Comparison of ENCODE assay signal across 12 mouse cellular contexts in the genomic region with DNA sequence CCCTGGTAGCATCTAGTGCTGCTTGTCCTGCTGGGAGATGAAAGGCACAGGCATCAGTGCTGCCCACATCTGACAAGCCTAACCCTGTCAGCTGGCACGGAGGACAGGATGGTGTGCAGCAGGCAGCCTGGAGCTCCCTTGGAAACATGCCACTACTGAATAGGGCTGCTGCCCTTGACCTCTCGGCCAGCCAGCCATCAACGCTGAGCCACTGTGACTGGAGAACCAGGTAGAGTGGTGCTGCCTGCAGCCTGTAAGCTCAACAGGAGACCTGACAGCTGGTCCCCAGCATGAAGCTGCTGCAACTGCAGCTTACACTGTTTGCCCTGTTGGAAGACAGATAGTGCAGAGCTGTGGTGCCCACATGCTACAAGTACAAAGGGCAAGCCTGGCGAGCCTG. TPM values are rescaled to one million over a fixed set of nuclear protein-coding genes. Genes with fewer than 3 reads are reported as not detected.
DNase-seq lines count a peak whose midpoint lies in the region; ATAC-seq and TF ChIP-seq lines count a peak whose summit lies in the region.
"Had no signal": no experiment of that assay in that cellular context is flagged by ENCODE, and none has a peak within 500 bp of the region (broad histone marks: within the 10 kb centered on the region; RNA-seq: fewer than 3 reads in every experiment).

No protein-coding gene starts in this region.

- no peak overlapping the region; the same call in 1 of the 2 replicates for H3K27ac ChIP-seq in hindbrain, embryonic 13.5 days
- H3K27ac ChIP-seq in hindbrain, embryonic 11.5 days (ENCODE audit: low read depth, low read length) = no peak overlapping the region
- H3K27ac ChIP-seq in cerebellum, adult 2 months (ENCODE audit: insufficient read depth, low read length) = peak overlapping the region; percentile 0; the same call in 1 of the 2 replicates
- no peak overlapping the region for H3K27ac ChIP-seq in hindbrain, embryonic 16.5 days (ENCODE audit: low read depth, low read length)
- H3K27ac ChIP-seq: embryonic facial prominence, embryonic 13.5 days had no signal

- H3K4me3 ChIP-seq in hindbrain, embryonic 13.5 days = no peak overlapping the region
- H3K4me3 ChIP-seq in hindbrain, embryonic 11.5 days (ENCODE audit: low read depth, low read length) = no peak overlapping the region
- no peak overlapping the region for H3K4me3 ChIP-seq in cerebellum, adult 2 months (replicated peaks; ENCODE audit: insufficient read depth, low read depth, low read length)
- H3K4me3 ChIP-seq in hindbrain, embryonic 16.5 days (ENCODE audit: low read length) = no peak overlapping the region
- H3K4me3 ChIP-seq: embryonic facial prominence, embryonic 13.5 days had no signal

- no peak overlapping the region for H3K9ac ChIP-seq in hindbrain, embryonic 13.5 days
- no peak overlapping the region for H3K9ac ChIP-seq in hindbrain, embryonic 11.5 days (ENCODE audit: low read depth, low read length)
- H3K9ac ChIP-seq in hindbrain, embryonic 16.5 days (ENCODE audit: low read depth, low read length) = no peak overlapping the region
- H3K9ac ChIP-seq: embryonic facial prominence, embryonic 13.5 days had no signal

- H3K4me2 ChIP-seq in hindbrain, embryonic 13.5 days = no peak overlapping the region
- H3K4me2 ChIP-seq in hindbrain, embryonic 11.5 days (replicated peaks; ENCODE audit: low read depth, low read length) = no peak overlapping the region
- H3K4me2 ChIP-seq in hindbrain, embryonic 16.5 days (ENCODE audit: low read length) = no peak overlapping the region
- H3K4me2 ChIP-seq: embryonic facial prominence, embryonic 13.5 days had no signal

- no peaks in the 10 kb centered on the region for H3K27me3 ChIP-seq in hindbrain, embryonic 13.5 days
- H3K27me3 ChIP-seq in hindbrain, embryonic 11.5 days (ENCODE audit: control insufficient read depth, insufficient read depth, low read length) = no peaks in the 10 kb centered on the region
- H3K27me3 ChIP-seq in cerebellum, adult 2 months (ENCODE audit: control insufficient read depth, insufficient read depth, low read length) = no peaks in the 10 kb centered on the region
- H3K27me3 ChIP-seq in hindbrain, embryonic 16.5 days (replicated peaks; ENCODE audit: control insufficient read depth, insufficient read depth, low read length) = no peaks in the 10 kb centered on the region
- H3K27me3 ChIP-seq: embryonic facial prominence, embryonic 13.5 days had no signal

- H3K4me1 ChIP-seq in hindbrain, embryonic 13.5 days (replicated peaks) = no peaks in the 10 kb centered on the region
- H3K4me1 ChIP-seq in hindbrain, embryonic 11.5 days (replicated peaks; ENCODE audit: control insufficient read depth, insufficient read depth, low read length) = no peaks in the 10 kb centered on the region
- peaks cover 9% of the 10 kb centered on the region for H3K4me1 ChIP-seq in cerebellum, adult 2 months (ENCODE audit: control insufficient read depth, insufficient read depth, low read length)
- H3K4me1 ChIP-seq in hindbrain, embryonic 16.5 days (ENCODE audit: control insufficient read depth, insufficient read depth, low read depth, low read length) = no peaks in the 10 kb centered on the region
- H3K4me1 ChIP-seq: embryonic facial prominence, embryonic 13.5 days had no signal

- H3K9me3 ChIP-seq in hindbrain, embryonic 13.5 days = no peaks in the 10 kb centered on the region
- no peaks in the 10 kb centered on the region for H3K9me3 ChIP-seq in hindbrain, embryonic 11.5 days (ENCODE audit: control insufficient read depth, low read length)
- H3K9me3 ChIP-seq in hindbrain, embryonic 16.5 days (ENCODE audit: control insufficient read depth, low read length) = no peaks in the 10 kb centered on the region
- H3K9me3 ChIP-seq: embryonic facial prominence, embryonic 13.5 days had no signal

- 64% methylated on average over 4 of the region's 4 CpGs for WGBS in hindbrain, embryonic 13.5 days
- WGBS in hindbrain, embryonic 11.5 days = 63% methylated on average over 4 of the region's 4 CpGs
- WGBS in cerebellum, adult 2 months = 7% methylated on average over 4 of the region's 4 CpGs
- WGBS in hindbrain, embryonic 16.5 days = 65% methylated on average over 4 of the region's 4 CpGs

- no peak for TF ChIP-seq POLR2A in cerebellum, adult 2 months (IDR thresholded peaks at IDR 0.05; ENCODE audit: borderline replicate concordance, insufficient read depth, low read length)

- TF ChIP-seq CTCF in cerebellum, adult 2 months (IDR thresholded peaks at IDR 0.05; ENCODE audit: borderline replicate concordance, insufficient read depth, low read depth, low read length) = no peak

- DNase-seq in hindbrain, embryonic 11.5 days (ENCODE audit: low spot score) = no peak
- peak; percentile 74 for DNase-seq in adrenal gland, adult 2 months
- DNase-seq in cerebellum, adult 2 months = peak; percentile 65 to 72
- no peak for DNase-seq in layer of hippocampus, postnatal 14 days (ENCODE audit: low spot score in 2 of 2)
- no peak for DNase-seq in layer of hippocampus, adult 8-10 months (ENCODE audit: low spot score in 2 of 2)
- DNase-seq: right cerebral cortex, postnatal 25 days; thymus, adult 2 months had no signal

- ATAC-seq in hindbrain, embryonic 13.5 days (ENCODE audit: low FRiP score) = peak; percentile 44; the same call in 1 of the 2 replicates
- ATAC-seq in hindbrain, embryonic 11.5 days (ENCODE audit: low FRiP score) = no peak; the same call in 1 of the 2 replicates
- peak; percentile 74 for ATAC-seq in hindbrain, embryonic 16.5 days
- ATAC-seq in erythroid progenitor cell, adult 5-6 weeks (replicated peaks; ENCODE audit: low FRiP score, poor library complexity, severe bottlenecking) = no peak

- H3K36me3 ChIP-seq in hindbrain, embryonic 13.5 days = peaks cover 27% of the 10 kb centered on the region
- H3K36me3 ChIP-seq in hindbrain, embryonic 11.5 days (ENCODE audit: control insufficient read depth, insufficient read depth, low read length) = no peaks in the 10 kb centered on the region
- peaks cover 8% of the 10 kb centered on the region; the same call in 1 of the 2 replicates for H3K36me3 ChIP-seq in hindbrain, embryonic 16.5 days (ENCODE audit: control insufficient read depth, insufficient read depth, low read length)

RNA-seq across cellular contexts. Expression of a gene that starts 27.3 kb away (rescaled TPM):
- polyA plus RNA-seq in hindbrain, embryonic 13.5 days (2015; fragmentation: Nextera tagmentation; extraction: Ambion mirVana) = 163 and 173 TPM in 2 replicates
- 36.5 and 43.1 TPM in 2 replicates for polyA plus RNA-seq in hindbrain, embryonic 11.5 days (2014; fragmentation: Nextera tagmentation; extraction: Ambion mirVana)
- 10 to 100 TPM; 26.0 to 34.5 TPM for total RNA-seq in adrenal gland, adult 2 months (2021)
- 7.4 and 15.8 TPM in 2 replicates for polyA plus RNA-seq in adrenal gland, adult 2 months (2012; rRNA removed)
- polyA plus RNA-seq in cerebellum, adult 2 months (2012; rRNA removed) = 648 and 689 TPM in 2 replicates
- 412 and 507 TPM in 2 replicates for polyA plus RNA-seq in hindbrain, embryonic 16.5 days (2015; fragmentation: Nextera tagmentation; extraction: Ambion mirVana)
- not detected in 2 replicates for total RNA-seq in erythroid progenitor cell, adult 5-6 weeks (2015; ENCODE audit: low replicate concordance)
- total RNA-seq in erythroid progenitor cell, adult 5-6 weeks (2017; ENCODE audit: low replicate concordance) = not detected in 2 replicates
- 100 to 1,000 TPM; 212 to 254 TPM for total RNA-seq in layer of hippocampus, postnatal 14 days (2021)
- total RNA-seq in layer of hippocampus, adult 8-10 months (2022) = 100 to 1,000 TPM; 267 to 306 (median 287) TPM
- total RNA-seq: hematopoietic stem cell, adult 5-6 weeks had no signal

RNA-seq across cellular contexts. Expression of a gene that starts 48.3 kb away (rescaled TPM):
- polyA plus RNA-seq in hindbrain, embryonic 13.5 days (2015; fragmentation: Nextera tagmentation; extraction: Ambion mirVana) = 21.7 and 22.0 TPM in 2 replicates
- 5.6 and 9.7 TPM in 2 replicates for polyA plus RNA-seq in hindbrain, embryonic 11.5 days (2014; fragmentation: Nextera tagmentation; extraction: Ambion mirVana)
- 10 to 100 TPM; 15.5 to 19.1 TPM for total RNA-seq in adrenal gland, adult 2 months (2021)
- polyA plus RNA-seq in adrenal gland, adult 2 months (2012; rRNA removed) = 14.3 and 18.3 TPM in 2 replicates
- polyA plus RNA-seq in cerebellum, adult 2 months (2012; rRNA removed) = 113 and 133 TPM in 2 replicates
- polyA plus RNA-seq in hindbrain, embryonic 16.5 days (2015; fragmentation: Nextera tagmentation; extraction: Ambion mirVana) = 34.8 and 35.6 TPM in 2 replicates
- total RNA-seq in erythroid progenitor cell, adult 5-6 weeks (2015; ENCODE audit: low replicate concordance) = 7.6 and 15.1 TPM in 2 replicates
- total RNA-seq in erythroid progenitor cell, adult 5-6 weeks (2017; ENCODE audit: low replicate concordance) = 2.3 and 19.8 TPM in 2 replicates
- 100 to 1,000 TPM; 241 to 256 TPM for total RNA-seq in layer of hippocampus, postnatal 14 days (2021)
- total RNA-seq in layer of hippocampus, adult 8-10 months (2022) = 100 to 1,000 TPM; 136 to 227 (median 220) TPM

Comparison
In these comparisons a context has a peak if more than half of its experiments do, and no peak if none do; other contexts are left out.
1. ATAC-seq: peak in hindbrain, embryonic 13.5 days (single experiment) and hindbrain, embryonic 16.5 days (single experiment); none in hindbrain, embryonic 11.5 days (single experiment) and erythroid progenitor cell, adult 5-6 weeks (single experiment).
2. DNase-seq: peak in adrenal gland, adult 2 months (single experiment) and cerebellum, adult 2 months (2 of 2); none in hindbrain, embryonic 11.5 days (single experiment), layer of hippocampus, postnatal 14 days (0 of 2) and layer of hippocampus, adult 8-10 months (0 of 2).